Mouse (Mus musculus): ENCODE measurements around the gene BC049762.

BC049762 gene

GRCm38 (mm10) chr11:51262342-51263285 is at the start of gene BC049762:
Gene BC049762, minus strand, starts transcription at chr11:51263046.
- peak; percentile 99 for DNase-seq (ENCODE audit: low spot score)

- DNase-seq (ENCODE audit: low spot score) = no peak
These were observed 49.0 kb upstream of the BC049762 start for GRCm38 (mm10) chr11:51311846-51312245.

GRCm38 (mm10) chr11:51308306-51308705 is 45.5 kb upstream of the BC049762 start:
- DNase-seq (ENCODE audit: low spot score) = no peak

- DNase-seq (ENCODE audit: low spot score) = no peak
These were observed 41.2 kb upstream of the BC049762 start for GRCm38 (mm10) chr11:51303981-51304553.

- DNase-seq (ENCODE audit: low spot score) = no peak
These were observed 39.5 kb upstream of the BC049762 start for GRCm38 (mm10) chr11:51302396-51302795.

- DNase-seq (ENCODE audit: low spot score) = no peak
These were observed 35.8 kb upstream of the BC049762 start for GRCm38 (mm10) chr11:51298691-51299090.

GRCm38 (mm10) chr11:51295742-51296141 is 32.9 kb upstream of the BC049762 start:
- DNase-seq (ENCODE audit: low spot score) = no peak

- DNase-seq (ENCODE audit: low spot score) = no peak
These were observed 31.2 kb upstream of the BC049762 start for GRCm38 (mm10) chr11:51293956-51294530.

GRCm38 (mm10) chr11:51290066-51290955 is 27.5 kb upstream of the BC049762 start:
- DNase-seq (ENCODE audit: low spot score) = peak; percentile 39

GRCm38 (mm10) chr11:51289564-51290041 is 26.8 kb upstream of the BC049762 start, which contains the start of gene Col23a1:
Gene Col23a1, plus strand, starts transcription at chr11:51289920.
- peak; percentile 74 for DNase-seq (ENCODE audit: low spot score)

- no peak for DNase-seq (ENCODE audit: low spot score)
These were observed 11.6 kb upstream of the BC049762 start for GRCm38 (mm10) chr11:51274418-51274817.

- no peak for DNase-seq (ENCODE audit: low spot score)
These were observed 2.5 kb upstream of the BC049762 start for GRCm38 (mm10) chr11:51265326-51265725.

GRCm38 (mm10) chr11:51264352-51264751 is 1.5 kb upstream of the BC049762 start:
- DNase-seq (ENCODE audit: low spot score) = peak; percentile 34

GRCm38 (mm10) chr11:51263286-51263831 is 513 bp upstream of the BC049762 start:
- peak; percentile 64 for DNase-seq (ENCODE audit: low spot score)

GRCm38 (mm10) chr11:51261680-51262219 is 1.1 kb downstream of the BC049762 start, which contains the start of gene Clk4:
Gene Clk4, plus strand, starts transcription at chr11:51261730.
- no peak for DNase-seq (ENCODE audit: low spot score)

- DNase-seq (ENCODE audit: low spot score) = no peak
These were observed 5.8 kb downstream of the BC049762 start for GRCm38 (mm10) chr11:51257006-51257405.

GRCm38 (mm10) chr11:51242897-51243296 is 19.9 kb downstream of the BC049762 start:
- no peak for DNase-seq (ENCODE audit: low spot score)

GRCm38 (mm10) chr11:51234626-51235025 is 28.2 kb downstream of the BC049762 start:
- DNase-seq (ENCODE audit: low spot score) = no peak

GRCm38 (mm10) chr11:51227104-51227503 is 35.7 kb downstream of the BC049762 start:
- DNase-seq (ENCODE audit: low spot score) = no peak

GRCm38 (mm10) chr11:51220308-51220707 is 42.5 kb downstream of the BC049762 start, which contains the start of gene Gm12569:
Gene Gm12569, plus strand, starts transcription at chr11:51220473.
- no peak for DNase-seq (ENCODE audit: low spot score)
